Mouse (Mus musculus): ENCODE measurements around the gene Xcr1.

Xcr1 gene

GRCm38 (mm10) chr9:123861929-123862328 is at the start of gene Xcr1:
Gene Xcr1, minus strand, starts transcription at chr9:123862029.
- DNase-seq (ENCODE audit: low read depth, low spot score) = no peak

GRCm38 (mm10) chr9:123872049-123872448 is 10.2 kb upstream of the Xcr1 start:
- no peak for DNase-seq (ENCODE audit: low read depth, low spot score)

- no peak for DNase-seq (ENCODE audit: low read depth, low spot score)
Observed at GRCm38 (mm10) chr9:123869167-123869784, 7.4 kb upstream of the Xcr1 start.

- no peak for DNase-seq (ENCODE audit: low read depth, low spot score)
Observed at GRCm38 (mm10) chr9:123863641-123864040, 1.8 kb upstream of the Xcr1 start.

- DNase-seq (ENCODE audit: low read depth, low spot score) = no peak
Observed at GRCm38 (mm10) chr9:123862895-123863616, 1.2 kb upstream of the Xcr1 start.

- DNase-seq (ENCODE audit: low read depth, low spot score) = no peak
Observed at GRCm38 (mm10) chr9:123856836-123857235, 5.0 kb downstream of the Xcr1 start.

- no peak for DNase-seq (ENCODE audit: low read depth, low spot score)
Observed at GRCm38 (mm10) chr9:123852449-123853390, 9.1 kb downstream of the Xcr1 start.

GRCm38 (mm10) chr9:123851713-123852448 is 9.9 kb downstream of the Xcr1 start, which contains the start of gene Fyco1:
Gene Fyco1, minus strand, starts transcription at chr9:123851899.
- peak; percentile 98 for DNase-seq (ENCODE audit: low read depth, low spot score)

- no peak for DNase-seq (ENCODE audit: low read depth, low spot score)
Observed at GRCm38 (mm10) chr9:123851062-123851712, 10.6 kb downstream of the Xcr1 start.

- no peak for DNase-seq (ENCODE audit: low read depth, low spot score)
Observed at GRCm38 (mm10) chr9:123850705-123851061, 11.1 kb downstream of the Xcr1 start.

GRCm38 (mm10) chr9:123849976-123850695 is 11.7 kb downstream of the Xcr1 start:
- no peak for DNase-seq (ENCODE audit: low read depth, low spot score)

- DNase-seq (ENCODE audit: low read depth, low spot score) = no peak
Observed at GRCm38 (mm10) chr9:123846490-123846889, 15.3 kb downstream of the Xcr1 start.

- no peak for DNase-seq (ENCODE audit: low read depth, low spot score)
Observed at GRCm38 (mm10) chr9:123845120-123845519, 16.7 kb downstream of the Xcr1 start.

GRCm38 (mm10) chr9:123844468-123844867 is 17.4 kb downstream of the Xcr1 start:
- DNase-seq (ENCODE audit: low read depth, low spot score) = no peak

- no peak for DNase-seq (ENCODE audit: low read depth, low spot score)
Observed at GRCm38 (mm10) chr9:123840243-123840642, 21.6 kb downstream of the Xcr1 start.

- no peak for DNase-seq (ENCODE audit: low read depth, low spot score)
Observed at GRCm38 (mm10) chr9:123835851-123836250, 26.0 kb downstream of the Xcr1 start.

- DNase-seq (ENCODE audit: low read depth, low spot score) = no peak
Observed at GRCm38 (mm10) chr9:123828916-123829315, 32.9 kb downstream of the Xcr1 start.

GRCm38 (mm10) chr9:123826631-123827030 is 35.2 kb downstream of the Xcr1 start:
- DNase-seq (ENCODE audit: low read depth, low spot score) = no peak

- DNase-seq (ENCODE audit: low read depth, low spot score) = no peak
Observed at GRCm38 (mm10) chr9:123818601-123819000, 43.2 kb downstream of the Xcr1 start.

GRCm38 (mm10) chr9:123815996-123816395 is 45.8 kb downstream of the Xcr1 start:
- DNase-seq (ENCODE audit: low read depth, low spot score) = no peak

Data from brain, embryonic 18.5 days (tissue).